Mouse (Mus musculus) heart, adult 2 months (tissue): ENCODE measurements at regions not wholly inside any gene's neighbourhood (a gene's known extent, or its start where the extent isn't known, plus 50 kb on each side); places are given as distances from the start of the nearest gene placed in this dataset.

Experiments used
- DNase-seq, 2 experiments: peaks; one replicate each; pipeline ENCODE4 v3.0.0; 2021
- H3K27ac ChIP-seq: fragments of 200-600 bp; 2 replicates; pipeline ENCODE4 v1.8.1; 2022
- H3K27me3 ChIP-seq: fragments of 200-500 bp; 2 replicates; pipeline ENCODE4 v1.6.1; 2012; ENCODE audit warnings: mild to moderate bottlenecking, low read length, inconsistent platforms, mixed read lengths; ENCODE audit not compliant: control insufficient read depth, insufficient read depth
- H3K36me3 ChIP-seq: fragments of 200-500 bp; 2 replicates; pipeline ENCODE4 v1.6.1; 2012; ENCODE audit warnings: low read length, inconsistent platforms; ENCODE audit not compliant: control insufficient read depth, insufficient read depth
- H3K4me1 ChIP-seq: fragments of 200-500 bp; 2 replicates; pipeline ENCODE4 v1.6.1; 2011; ENCODE audit warnings: low read length; ENCODE audit not compliant: control insufficient read depth, insufficient read depth
- H3K4me3 ChIP-seq: fragments of 200-600 bp; 2 replicates; pipeline ENCODE4 v1.8.1; 2022
- H3K79me2 ChIP-seq: fragments of 200-500 bp; replicated peaks from 2 replicates; pipeline ENCODE4 v1.6.1; 2012; ENCODE audit warnings: mild to moderate bottlenecking, inconsistent platforms, low read length, moderate library complexity, mixed read lengths; ENCODE audit not compliant: control insufficient read depth, insufficient read depth
- H3K9ac ChIP-seq: fragments of 200-500 bp; 2 replicates; pipeline ENCODE4 v1.6.1; 2012; ENCODE audit warnings: low read depth, mild to moderate bottlenecking, control low read depth, inconsistent platforms, low read length, mixed read lengths
- CTCF ChIP-seq: fragments of 200-600 bp; IDR thresholded peaks from 2 replicates; pipeline ENCODE4 v1.8.1; 2022; ENCODE audit warnings: antibody characterized with exemption, mild to moderate bottlenecking, moderate library complexity
- EP300 ChIP-seq: fragments of 200-500 bp; IDR thresholded peaks from 2 replicates; pipeline ENCODE4 v1.6.1; 2011; ENCODE audit warnings: low read depth, low read length, control low read depth; ENCODE audit not compliant: insufficient read depth
- POLR2A ChIP-seq: fragments of 200-500 bp; IDR thresholded peaks from 2 replicates; pipeline ENCODE4 v1.6.1; 2011; ENCODE audit warnings: mild to moderate bottlenecking, low read depth, low read length, control low read depth; ENCODE audit not compliant: insufficient read depth
- WGBS: fragments of 180-500 bp; shearing (Covaris S2); methylation state at CpG from one replicate; pipeline ENCODE4 v1.1.7; 2018; 5-methylcytosine and 5-hydroxymethylcytosine counted together
- intact Hi-C: fragments of 180-260 bp; cut with DNase I; formaldehyde crosslinking; loops from one replicate; pipeline ENCODE4 v1.15.1; 2025

- H3K4me1 ChIP-seq, result no peaks in the 10 kb centered on the region; the same call in 1 of the 2 replicates
- H3K27ac ChIP-seq, result no peak overlapping the region
- H3K79me2 ChIP-seq, result no peaks in the 10 kb centered on the region
- no peak for DNase-seq
- WGBS, result 89% methylated on average over 9 of the region's 9 CpGs
- no peak overlapping the region for H3K9ac ChIP-seq
- TF ChIP-seq POLR2A (no peak), EP300 (no peak), CTCF (no peak)
- no peaks in the 10 kb centered on the region for H3K27me3 ChIP-seq
- H3K4me3 ChIP-seq, result no peak overlapping the region
- H3K36me3 ChIP-seq, result no peaks in the 10 kb centered on the region
- intact Hi-C loops, result no loop called here
These were observed 217.1 kb upstream of the Slco3a1 start for GRCm38 (mm10) chr7:74771435-74772406.

- Histone ChIP-seq H3K9ac (no peak overlapping the region), H3K36me3 (no peaks in the 10 kb centered on the region), H3K4me3 (no peak overlapping the region), H3K4me1 (no peaks in the 10 kb centered on the region; the same call in 1 of the 2 replicates), H3K79me2 (no peaks in the 10 kb centered on the region), H3K27ac (peak overlapping the region; percentile 36), H3K27me3 (no peaks in the 10 kb centered on the region)
- TF ChIP-seq CTCF (no peak), POLR2A (no peak), EP300 (0 out of 2 replicates have a peak, but pooled peaks have one; percentile 23)
- intact Hi-C loops, result loop anchor here (5.0 kb wide), 2 partner anchors 96 to 394 kb away; no protein-coding TSS in a partner anchor
- WGBS, result 66% methylated on average over 4 of the region's 4 CpGs
- DNase-seq, result peak; percentile 23 to 54
These were observed 212.0 kb upstream of the Slco3a1 start for GRCm38 (mm10) chr7:74766550-74766949.

GRCm38 (mm10) chr7:74757469-74757868 is 202.9 kb upstream of the Slco3a1 start:
- H3K27ac ChIP-seq, result no peak overlapping the region
- no peaks in the 10 kb centered on the region for H3K27me3 ChIP-seq
- no peak for TF ChIP-seq POLR2A

GRCm38 (mm10) chr7:74747704-74748103 is 193.1 kb upstream of the Slco3a1 start:
- no peak for TF ChIP-seq POLR2A
- no peak for TF ChIP-seq CTCF
- no peak for TF ChIP-seq EP300
- Histone ChIP-seq H3K4me3 (no peak overlapping the region), H3K9ac (no peak overlapping the region), H3K79me2 (no peaks in the 10 kb centered on the region), H3K4me1 (no peaks in the 10 kb centered on the region), H3K27me3 (no peaks in the 10 kb centered on the region), H3K27ac (no peak overlapping the region), H3K36me3 (no peaks in the 10 kb centered on the region)
- no peak for DNase-seq
- intact Hi-C loops, result no loop called here
- 64% methylated on average over 1 of the region's 1 CpGs for WGBS

More at GRCm38 (mm10) chr7:74757469-74757868, 202.9 kb upstream of the Slco3a1 start:
- no peaks in the 10 kb centered on the region for H3K36me3 ChIP-seq
- no peak for DNase-seq
- no peak overlapping the region for H3K9ac ChIP-seq
- H3K4me1 ChIP-seq, result no peaks in the 10 kb centered on the region
- 61% methylated on average over 2 of the region's 2 CpGs for WGBS
- no peak overlapping the region for H3K4me3 ChIP-seq
- H3K79me2 ChIP-seq, result no peaks in the 10 kb centered on the region
- intact Hi-C loops, result no loop called here

GRCm38 (mm10) chr7:74734941-74735340 is 180.4 kb upstream of the Slco3a1 start:
- no peaks in the 10 kb centered on the region for H3K36me3 ChIP-seq
- TF ChIP-seq POLR2A (no peak), CTCF (no peak), EP300 (no peak)
- H3K27me3 ChIP-seq, result no peaks in the 10 kb centered on the region
- no peak overlapping the region for H3K27ac ChIP-seq
- 78% methylated on average over 6 of the region's 6 CpGs for WGBS
- no peaks in the 10 kb centered on the region for H3K4me1 ChIP-seq
- no peak for DNase-seq
- intact Hi-C loops, result no loop called here
- no peak overlapping the region for H3K9ac ChIP-seq
- no peak overlapping the region for H3K4me3 ChIP-seq
- no peaks in the 10 kb centered on the region for H3K79me2 ChIP-seq
